In the genomic region with DNA sequence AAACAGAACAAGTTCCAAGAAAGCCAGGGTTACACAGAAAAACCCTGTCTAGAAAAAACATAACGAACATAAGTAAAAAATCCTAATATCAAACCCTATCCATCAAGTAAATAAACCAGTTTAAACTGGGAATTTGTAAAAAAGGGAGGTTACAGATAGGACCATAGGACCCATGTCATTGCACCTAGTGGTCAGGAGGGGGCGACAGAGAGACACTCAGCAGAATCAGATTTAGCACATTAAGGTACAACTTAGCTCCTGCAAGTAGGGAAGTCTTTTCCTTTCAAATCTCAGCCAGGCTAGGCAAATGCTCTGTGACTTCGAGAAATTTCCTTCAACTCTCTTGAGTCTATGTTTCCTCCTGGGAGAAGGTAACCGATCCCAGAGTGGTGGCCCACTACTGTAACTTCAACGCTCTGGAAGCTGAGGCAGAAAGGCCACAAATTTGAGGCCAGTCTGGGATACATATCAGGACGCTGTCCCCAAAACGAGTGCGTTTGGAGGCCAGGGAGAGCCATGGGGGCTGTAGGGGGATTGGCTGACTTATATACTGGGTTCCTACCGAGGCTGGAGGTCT, we compare ENCODE assay signal across 8 mouse cellular contexts. TPM values are rescaled to one million over a fixed set of nuclear protein-coding genes. Genes with fewer than 3 reads are reported as not detected.
DNase-seq lines count a peak whose midpoint lies in the region; ATAC-seq and TF ChIP-seq lines count a peak whose summit lies in the region.

No protein-coding gene starts in this region.

- no peaks in the 10 kb centered on the region for H3K27me3 ChIP-seq in hindbrain, embryonic 10.5 days (ENCODE audit: insufficient read depth, poor library complexity, severe bottlenecking)
- H3K27me3 ChIP-seq in hindbrain, embryonic 12.5 days = no peaks in the 10 kb centered on the region
- H3K27me3 ChIP-seq in hindbrain, postnatal 0 days (ENCODE audit: insufficient read depth, low read length) = no peaks in the 10 kb centered on the region

- H3K9me3 ChIP-seq in hindbrain, embryonic 10.5 days = no peaks in the 10 kb centered on the region
- H3K9me3 ChIP-seq in hindbrain, embryonic 12.5 days (replicated peaks) = no peaks in the 10 kb centered on the region
- H3K9me3 ChIP-seq in hindbrain, postnatal 0 days (ENCODE audit: low read length) = no peaks in the 10 kb centered on the region

- intact Hi-C loops in left cerebral cortex, adult 2 months (cut with DNase I) = loop anchor here (1.0 kb wide), 1 partner anchor 112 kb away; no protein-coding TSS in a partner anchor

- 72% methylated on average over 9 of the region's 9 CpGs for WGBS in hindbrain, embryonic 10.5 days
- WGBS in hindbrain, embryonic 12.5 days = 75% methylated on average over 9 of the region's 9 CpGs
- 73% methylated on average over 9 of the region's 9 CpGs for WGBS in hindbrain, postnatal 0 days

- DNase-seq in hindbrain, embryonic 10.5 days (ENCODE audit: low spot score) = peak; percentile 35
- DNase-seq in c-Kit-negative CD71-positive TER-119-positive erythroid progenitor cells, embryonic 14.5 days (ENCODE audit: low read depth, low spot score) = peak; percentile 39
- DNase-seq in frontal cortex, postnatal 14 days (ENCODE audit: low spot score in 2 of 2) = peak; percentile 43 to 48
- peak; percentile 68 for DNase-seq in hindbrain, postnatal 0 days (ENCODE audit: low spot score)
- DNase-seq in left cerebral cortex, adult 2 months (ENCODE audit: extremely low spot score in 1 of 2, low spot score in 2 of 2) = peak; percentile 41 to 46
- peak; percentile 28 to 36 for DNase-seq in spleen, postnatal 36 days (ENCODE audit: low spot score in 2 of 2)

- peak; percentile 92 for TF ChIP-seq CTCF in hindbrain, postnatal 0 days (IDR thresholded peaks at IDR 0.05; ENCODE audit: low read depth)
- TF ChIP-seq CTCF in left cerebral cortex, adult 2 months (IDR thresholded peaks at IDR 0.05) = peak; percentile 98

- H3K9ac ChIP-seq in hindbrain, embryonic 12.5 days = no peak overlapping the region
- no peak overlapping the region for H3K9ac ChIP-seq in hindbrain, postnatal 0 days (replicated peaks; ENCODE audit: low read length)

- H3K4me3 ChIP-seq in hindbrain, embryonic 10.5 days = no peak overlapping the region
- H3K4me3 ChIP-seq in hindbrain, embryonic 12.5 days = no peak overlapping the region
- no peak overlapping the region for H3K4me3 ChIP-seq in hindbrain, postnatal 0 days (ENCODE audit: low read length)
- no peak overlapping the region for H3K4me3 ChIP-seq in left cerebral cortex, adult 2 months

- H3K4me1 ChIP-seq in hindbrain, embryonic 10.5 days (replicated peaks) = no peaks in the 10 kb centered on the region
- no peaks in the 10 kb centered on the region for H3K4me1 ChIP-seq in hindbrain, embryonic 12.5 days
- H3K4me1 ChIP-seq in hindbrain, postnatal 0 days (ENCODE audit: insufficient read depth, low read length) = no peaks in the 10 kb centered on the region

- peaks cover 78% of the 10 kb centered on the region for H3K36me3 ChIP-seq in hindbrain, embryonic 10.5 days
- H3K36me3 ChIP-seq in hindbrain, embryonic 12.5 days = peaks cover 61% of the 10 kb centered on the region
- peaks cover 18% of the 10 kb centered on the region; the same call in 1 of the 2 replicates for H3K36me3 ChIP-seq in hindbrain, postnatal 0 days (ENCODE audit: insufficient read depth, low read length)

- no peak overlapping the region for H3K4me2 ChIP-seq in hindbrain, embryonic 12.5 days (replicated peaks)
- H3K4me2 ChIP-seq in hindbrain, postnatal 0 days (ENCODE audit: low read depth, low read length) = no peak overlapping the region

- no peak for ATAC-seq in hindbrain, embryonic 12.5 days (ENCODE audit: low FRiP score)
- ATAC-seq in hindbrain, postnatal 0 days = no peak
- ATAC-seq in megakaryocyte-erythroid progenitor cell, adult 5-6 weeks (replicated peaks; ENCODE audit: low FRiP score, low TSS enrichment, poor library complexity, severe bottlenecking) = peak; percentile 80

- 0 out of 2 replicates have a peak overlapping the region, but pooled peaks have one; percentile 43 for H3K27ac ChIP-seq in hindbrain, embryonic 10.5 days
- no peak overlapping the region for H3K27ac ChIP-seq in hindbrain, embryonic 12.5 days
- peak overlapping the region; percentile 42 for H3K27ac ChIP-seq in hindbrain, postnatal 0 days
- H3K27ac ChIP-seq in left cerebral cortex, adult 2 months = peak overlapping the region; percentile 70

RNA-seq across cellular contexts. Expression of a gene that starts 59.4 kb away (rescaled TPM):
- polyA plus RNA-seq in hindbrain, embryonic 10.5 days (2016; fragmentation: Nextera tagmentation; extraction: Ambion mirVana) = 180 and 189 TPM in 2 replicates
- polyA plus RNA-seq in hindbrain, embryonic 12.5 days (2016; fragmentation: Nextera tagmentation; extraction: Ambion mirVana) = 242 and 254 TPM in 2 replicates
- total RNA-seq in hindbrain, postnatal 0 days (2014; rRNA removed) = 103 and 115 TPM in 2 replicates
- 85.6 and 86.1 TPM in 2 replicates for polyA plus RNA-seq in hindbrain, postnatal 0 days (2015; fragmentation: Nextera tagmentation; extraction: Ambion mirVana)
- 100 to 1,000 TPM; 219 to 221 TPM for total RNA-seq in left cerebral cortex, adult 2 months (2021)
- total RNA-seq in megakaryocyte-erythroid progenitor cell, adult 5-6 weeks (2014; fragmentation: Nextera tagmentation) = 107 and 116 TPM in 2 replicates
- 42.8 and 45.5 TPM in 2 replicates for total RNA-seq in megakaryocyte-erythroid progenitor cell, adult 5-6 weeks (2017)
